Mouse (Mus musculus) urinary bladder, postnatal 36 days (tissue): ENCODE measurements around the gene Fam204a.

ENCODE experiments used
- DNase-seq, 2 experiments: peaks; one replicate each; pipeline ENCODE4 v3.0.0; 2022; ENCODE audit warnings: low spot score in 2 of 2, mixed read lengths in 1 of 2

Gene Fam204a

DNA sequence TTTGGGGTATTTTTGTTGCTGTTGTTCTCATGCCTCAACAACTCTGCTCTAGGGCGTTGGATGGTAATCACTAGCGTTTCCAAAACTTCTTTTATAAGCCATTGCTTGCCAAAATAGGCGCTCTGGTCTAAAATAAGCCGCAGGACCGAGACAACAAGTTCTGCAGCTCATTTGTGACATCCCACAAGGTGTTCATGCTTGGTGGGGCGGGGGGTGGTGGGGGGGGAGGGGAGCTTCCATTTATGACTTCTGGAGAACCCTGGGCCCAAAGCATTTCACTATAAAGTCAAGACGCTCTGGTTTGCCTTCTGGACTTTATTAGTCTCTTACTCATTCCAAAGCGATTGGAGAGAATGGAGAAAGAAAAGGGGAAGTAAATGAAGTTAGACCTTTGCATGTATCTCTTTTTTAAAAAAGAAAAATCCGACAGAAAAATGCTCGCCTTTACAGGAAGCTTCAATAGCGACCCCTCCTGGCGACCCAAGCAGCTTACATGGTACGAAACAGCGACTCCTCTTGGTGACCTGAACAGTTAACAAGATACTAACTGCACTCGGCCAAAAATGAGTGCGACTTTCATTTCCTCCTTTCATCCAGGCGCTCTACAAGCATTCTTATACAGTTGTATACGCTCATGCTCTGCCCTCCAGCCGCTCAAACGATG lies 65.8 kb downstream of the Fam204a start:
- DNase-seq: peak; percentile 23 to 37

DNA sequence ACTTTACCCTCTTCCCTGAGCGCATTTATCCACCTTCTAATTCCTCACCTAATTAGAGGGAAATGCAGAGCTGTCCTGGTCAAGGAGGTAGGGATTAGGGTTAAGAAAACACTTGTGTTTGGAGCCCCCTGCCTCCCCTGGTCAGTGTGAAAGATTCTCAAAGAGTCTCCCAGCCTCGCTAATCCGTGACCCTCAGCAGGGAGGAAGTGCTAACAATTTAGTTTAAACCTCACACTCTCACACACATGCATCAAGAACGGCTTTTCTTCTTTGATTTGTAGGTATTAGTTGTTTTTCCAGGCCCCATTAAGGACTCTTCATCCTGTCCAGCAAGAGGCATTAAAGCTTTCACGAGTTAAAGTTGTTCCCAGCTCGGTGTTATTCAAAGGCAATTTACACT lies 66.7 kb downstream of the Fam204a start:
- DNase-seq: no peak

DNA sequence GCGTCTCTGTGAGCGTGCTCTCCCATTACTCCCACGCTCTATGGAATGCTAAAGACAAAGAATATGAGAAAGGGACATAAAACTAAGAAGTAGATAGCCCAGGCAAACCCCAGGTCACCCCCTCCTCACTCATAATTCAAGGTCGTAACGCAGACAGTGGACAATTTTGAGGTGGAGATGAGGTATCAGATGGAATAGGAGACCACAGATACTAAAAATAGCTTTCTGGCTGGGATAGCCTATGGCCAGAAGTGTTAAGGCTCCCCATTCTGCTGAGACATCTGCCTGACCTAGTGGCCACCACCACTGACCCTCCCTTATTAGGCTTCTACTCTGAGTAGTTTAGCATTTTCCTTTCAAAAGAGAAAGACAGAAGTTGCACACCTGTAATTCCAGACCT lies 71.2 kb downstream of the Fam204a start:
- no peak for DNase-seq

DNA sequence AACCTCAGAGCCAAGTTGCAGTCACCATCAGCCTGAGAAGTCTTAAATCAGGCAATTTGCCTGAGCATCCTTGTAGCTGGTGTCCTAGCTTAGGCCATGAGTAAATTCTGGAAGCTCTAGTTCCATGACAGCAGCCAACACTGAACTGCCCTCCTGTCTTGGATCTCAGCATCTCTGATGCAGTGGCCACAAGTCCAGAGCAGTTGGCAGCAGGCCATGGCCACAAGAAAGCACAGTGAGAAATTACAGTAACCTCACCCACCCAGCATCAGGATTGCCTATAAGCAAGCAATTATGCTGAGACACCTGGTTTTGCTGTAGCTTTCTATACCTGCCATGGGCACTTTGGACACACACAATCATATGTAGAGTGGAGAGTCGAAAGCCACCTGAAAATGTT lies 73.4 kb downstream of the Fam204a start:
- DNase-seq: no peak

DNA sequence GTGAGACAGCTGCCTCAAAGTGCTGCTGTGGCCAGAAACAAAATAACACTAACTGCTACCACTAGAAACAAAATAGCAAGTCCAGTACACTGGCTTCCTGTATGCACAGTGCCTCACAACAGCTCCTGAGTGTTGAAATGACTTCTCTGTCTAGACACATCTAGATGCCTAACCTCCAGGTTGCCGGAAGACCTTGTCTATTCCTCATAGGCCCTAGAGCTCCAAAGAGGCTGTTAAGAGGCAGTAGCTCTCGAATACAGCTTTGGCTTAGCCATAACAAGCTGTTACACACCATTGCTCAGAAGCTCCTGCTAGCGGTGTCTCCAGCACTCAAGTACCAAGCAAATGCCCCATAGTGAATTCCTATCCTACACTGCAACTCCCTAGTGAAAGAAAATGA lies 76.4 kb downstream of the Fam204a start:
- DNase-seq: no peak

DNA sequence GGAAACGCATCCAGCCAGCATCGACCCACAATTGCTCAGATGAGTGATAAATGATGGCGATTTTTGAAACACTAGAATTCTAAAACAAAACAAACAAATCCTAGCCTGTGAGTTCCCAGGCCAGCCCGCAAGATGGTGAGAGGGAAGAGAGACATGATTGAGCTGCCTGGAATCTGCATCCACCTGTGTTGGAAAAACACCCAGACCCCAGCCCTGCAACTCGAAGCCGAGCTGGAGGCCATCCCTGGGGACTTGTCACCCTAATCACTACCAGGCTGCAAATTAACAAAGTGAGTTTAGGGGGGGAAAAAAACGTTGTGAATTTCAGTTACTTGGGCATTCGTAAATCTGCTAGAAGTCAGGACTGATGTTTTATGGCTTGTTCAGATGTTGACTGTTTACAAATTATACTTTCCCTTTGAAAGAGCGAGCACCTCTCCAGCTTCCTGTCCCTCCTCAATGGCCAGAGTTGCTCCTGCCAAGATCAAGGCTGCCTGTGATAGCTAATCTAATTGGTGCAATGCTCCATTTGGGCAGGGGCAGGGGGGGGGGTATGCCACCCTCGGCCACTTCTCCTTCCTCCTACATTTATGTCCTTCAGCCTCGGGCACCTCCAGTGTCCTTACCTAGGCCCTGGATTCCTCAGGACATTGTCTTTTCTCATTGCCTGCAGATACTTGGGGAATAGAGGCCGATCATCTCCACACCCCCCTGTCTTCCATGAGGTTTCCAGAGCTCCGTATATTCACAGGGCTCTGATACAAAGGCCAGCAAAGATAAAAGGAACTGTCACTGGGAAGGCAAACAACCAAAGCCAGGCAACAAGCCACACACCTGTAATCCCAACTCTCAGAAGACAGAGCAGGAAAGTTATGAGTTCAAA lies 77.2 kb downstream of the Fam204a start:
- no peak for DNase-seq
